Mouse (Mus musculus): ENCODE measurements around the gene Ipmk. TPM values are rescaled to one million over a fixed set of nuclear protein-coding genes. Genes with fewer than 3 reads are reported as not detected.

Gene Ipmk
- total and polyA plus RNA-seq, 2 experiments from 2014 or later = 14.4 to 19.0 TPM

- TF ChIP-seq CTCF (IDR thresholded peaks at IDR 0.05; ENCODE audit: low read depth) = no peak
- no peak for ATAC-seq
- Histone ChIP-seq H3K9me3 (ENCODE audit: low read length) (no peaks in the 10 kb centered on the region), H3K27me3 (ENCODE audit: insufficient read depth, low read length) (no peaks in the 10 kb centered on the region), H3K4me1 (ENCODE audit: insufficient read depth, low read length) (no peaks in the 10 kb centered on the region), H3K4me3 (ENCODE audit: low read length) (no peak overlapping the region), H3K36me3 (ENCODE audit: insufficient read depth, low read length) (no peaks in the 10 kb centered on the region), H3K27ac (no peak overlapping the region), H3K9ac (replicated peaks; ENCODE audit: low read length) (no peak overlapping the region), H3K4me2 (ENCODE audit: low read depth, low read length) (no peak overlapping the region)
- WGBS = 73% methylated on average over 3 of the region's 3 CpGs
- DNase-seq (ENCODE audit: low spot score) = no peak
These were observed 56.1 kb downstream of the Ipmk start for GRCm38 (mm10) chr10:71403638-71404037.

- ATAC-seq = no peak
- H3K9me3 ChIP-seq (ENCODE audit: low read length) = no peaks in the 10 kb centered on the region
- H3K4me2 ChIP-seq (ENCODE audit: low read depth, low read length) = no peak overlapping the region
- 67% methylated on average over 5 of the region's 5 CpGs for WGBS
- no peaks in the 10 kb centered on the region for H3K4me1 ChIP-seq (ENCODE audit: insufficient read depth, low read length)
- no peak for DNase-seq (ENCODE audit: low spot score)
- H3K27me3 ChIP-seq (ENCODE audit: insufficient read depth, low read length) = no peaks in the 10 kb centered on the region
- no peak overlapping the region for H3K9ac ChIP-seq (replicated peaks; ENCODE audit: low read length)
- no peak overlapping the region for H3K27ac ChIP-seq
- H3K4me3 ChIP-seq (ENCODE audit: low read length) = no peak overlapping the region
- TF ChIP-seq CTCF (IDR thresholded peaks at IDR 0.05; ENCODE audit: low read depth) = no peak
- no peaks in the 10 kb centered on the region for H3K36me3 ChIP-seq (ENCODE audit: insufficient read depth, low read length)
These were observed 58.1 kb downstream of the Ipmk start for GRCm38 (mm10) chr10:71405523-71406217.

- WGBS = 85% methylated on average over 5 of the region's 5 CpGs
- H3K36me3 ChIP-seq (ENCODE audit: insufficient read depth, low read length) = no peaks in the 10 kb centered on the region
- H3K9me3 ChIP-seq (ENCODE audit: low read length) = no peaks in the 10 kb centered on the region
- no peak for ATAC-seq
- no peak overlapping the region for H3K4me3 ChIP-seq (ENCODE audit: low read length)
- no peak for TF ChIP-seq CTCF (IDR thresholded peaks at IDR 0.05; ENCODE audit: low read depth)
- H3K4me2 ChIP-seq (ENCODE audit: low read depth, low read length) = no peak overlapping the region
- no peaks in the 10 kb centered on the region for H3K27me3 ChIP-seq (ENCODE audit: insufficient read depth, low read length)
- H3K9ac ChIP-seq (replicated peaks; ENCODE audit: low read length) = no peak overlapping the region
- DNase-seq (ENCODE audit: low spot score) = no peak
- no peak overlapping the region for H3K27ac ChIP-seq
- H3K4me1 ChIP-seq (ENCODE audit: insufficient read depth, low read length) = no peaks in the 10 kb centered on the region
These were observed 62.4 kb downstream of the Ipmk start for GRCm38 (mm10) chr10:71409948-71410347.

GRCm38 (mm10) chr10:71413401-71413800 lies 65.8 kb downstream of the Ipmk start:
- Histone ChIP-seq H3K27ac (no peak overlapping the region), H3K4me1 (ENCODE audit: insufficient read depth, low read length) (no peaks in the 10 kb centered on the region), H3K9ac (replicated peaks; ENCODE audit: low read length) (no peak overlapping the region), H3K36me3 (ENCODE audit: insufficient read depth, low read length) (no peaks in the 10 kb centered on the region), H3K4me3 (ENCODE audit: low read length) (no peak overlapping the region), H3K27me3 (ENCODE audit: insufficient read depth, low read length) (no peaks in the 10 kb centered on the region), H3K4me2 (ENCODE audit: low read depth, low read length) (no peak overlapping the region), H3K9me3 (ENCODE audit: low read length) (no peaks in the 10 kb centered on the region)
- 94% methylated on average over 12 of the region's 12 CpGs for WGBS
- no peak for TF ChIP-seq CTCF (IDR thresholded peaks at IDR 0.05; ENCODE audit: low read depth)
- DNase-seq (ENCODE audit: low spot score) (no peak), ATAC-seq (no peak)

- ATAC-seq = no peak
- Histone ChIP-seq H3K27ac (no peak overlapping the region), H3K9ac (replicated peaks; ENCODE audit: low read length) (no peak overlapping the region), H3K4me1 (ENCODE audit: insufficient read depth, low read length) (no peaks in the 10 kb centered on the region), H3K36me3 (ENCODE audit: insufficient read depth, low read length) (no peaks in the 10 kb centered on the region), H3K4me3 (ENCODE audit: low read length) (no peak overlapping the region), H3K27me3 (ENCODE audit: insufficient read depth, low read length) (no peaks in the 10 kb centered on the region), H3K9me3 (ENCODE audit: low read length) (no peaks in the 10 kb centered on the region), H3K4me2 (ENCODE audit: low read depth, low read length) (no peak overlapping the region)
- WGBS = 58% methylated on average over 5 of the region's 5 CpGs
- no peak for TF ChIP-seq CTCF (IDR thresholded peaks at IDR 0.05; ENCODE audit: low read depth)
- no peak for DNase-seq (ENCODE audit: low spot score)
These were observed 74.0 kb downstream of the Ipmk start for GRCm38 (mm10) chr10:71421531-71421930.

GRCm38 (mm10) chr10:71422047-71423037 lies 74.8 kb downstream of the Ipmk start:
- Histone ChIP-seq H3K27me3 (ENCODE audit: insufficient read depth, low read length) (no peaks in the 10 kb centered on the region), H3K4me1 (ENCODE audit: insufficient read depth, low read length) (no peaks in the 10 kb centered on the region), H3K9me3 (ENCODE audit: low read length) (no peaks in the 10 kb centered on the region), H3K27ac (no peak overlapping the region), H3K9ac (replicated peaks; ENCODE audit: low read length) (no peak overlapping the region), H3K4me3 (ENCODE audit: low read length) (no peak overlapping the region), H3K4me2 (ENCODE audit: low read depth, low read length) (no peak overlapping the region), H3K36me3 (ENCODE audit: insufficient read depth, low read length) (no peaks in the 10 kb centered on the region)
- peak; percentile 92 for DNase-seq (ENCODE audit: low spot score)
- ATAC-seq = peak; percentile 62
- TF ChIP-seq CTCF (IDR thresholded peaks at IDR 0.05; ENCODE audit: low read depth) = peak; percentile 91
- 36% methylated on average over 14 of the region's 14 CpGs for WGBS

Measured in hindbrain, postnatal 0 days (tissue).